Mouse (Mus musculus) liver, embryonic 13.5 days (tissue): Measurements from ENCODE around the gene Grhpr. TPM values are rescaled to one million over a fixed set of nuclear protein-coding genes. Genes with fewer than 3 reads are reported as not detected.
A peak's percentile ranks its signal among the peaks of the same experiment; 100 is the strongest.

Experiments used
- ATAC-seq: fragments of 200-750 bp; cut with Nextera tagmentation; 2 replicates; pipeline ENCODE4 v1.8.0; 2017; ENCODE audit warnings: low read depth, mild to moderate bottlenecking, moderate number of reproducible peaks, moderate library complexity
- DNase-seq: peaks from one replicate; pipeline ENCODE4 v3.0.0; 2022
- H3K27ac ChIP-seq: fragments of 300-500 bp; sonication (generic); 2 replicates; pipeline ENCODE4 v1.5.1; 2015; ENCODE audit warnings: moderate library complexity, mild to moderate bottlenecking, inconsistent platforms
- H3K27me3 ChIP-seq: fragments of 300-500 bp; sonication (generic); 2 replicates; pipeline ENCODE4 v1.6.1; 2015; ENCODE audit warnings: mild to moderate bottlenecking, inconsistent platforms
- H3K36me3 ChIP-seq: fragments of 300-500 bp; sonication (generic); 2 replicates; pipeline ENCODE4 v1.6.1; 2015; ENCODE audit warnings: mild to moderate bottlenecking, inconsistent platforms
- H3K4me1 ChIP-seq: fragments of 300-500 bp; sonication (generic); replicated peaks from 2 replicates; pipeline ENCODE4 v1.6.1; 2015; ENCODE audit warnings: inconsistent platforms
- H3K4me2 ChIP-seq: fragments of 300-500 bp; sonication (generic); 2 replicates; pipeline ENCODE4 v1.6.1; 2015; ENCODE audit warnings: inconsistent platforms, mild to moderate bottlenecking, moderate library complexity
- H3K4me3 ChIP-seq: fragments of 300-500 bp; sonication (generic); replicated peaks from 2 replicates; pipeline ENCODE4 v1.5.1; 2015; ENCODE audit warnings: mild to moderate bottlenecking, inconsistent platforms
- H3K9ac ChIP-seq: fragments of 300-500 bp; sonication (generic); 2 replicates; pipeline ENCODE4 v1.6.1; 2015; ENCODE audit warnings: mild to moderate bottlenecking, inconsistent platforms
- H3K9me3 ChIP-seq: fragments of 300-500 bp; sonication (generic); replicated peaks from 2 replicates; pipeline ENCODE4 v1.6.1; 2016; ENCODE audit warnings: inconsistent platforms
- WGBS: fragments of 180-500 bp; shearing (Covaris S2); methylation state at CpG from one replicate; pipeline ENCODE4 v1.1.7; 2015; ENCODE audit not compliant: insufficient replicate concordance; 5-methylcytosine and 5-hydroxymethylcytosine counted together
- polyA plus RNA-seq: library from polyadenylated mRNA; unstranded; fragments of >200 nt; fragmentation: Nextera tagmentation; extraction: Ambion mirVana; gene quantifications from 2 replicates; pipeline ENCODE4 v1.2.1, GENCODE M21; 2015

The Grhpr gene
- polyA plus RNA-seq, 1 experiment from 2014 or later: 92.2 TPM

DNA sequence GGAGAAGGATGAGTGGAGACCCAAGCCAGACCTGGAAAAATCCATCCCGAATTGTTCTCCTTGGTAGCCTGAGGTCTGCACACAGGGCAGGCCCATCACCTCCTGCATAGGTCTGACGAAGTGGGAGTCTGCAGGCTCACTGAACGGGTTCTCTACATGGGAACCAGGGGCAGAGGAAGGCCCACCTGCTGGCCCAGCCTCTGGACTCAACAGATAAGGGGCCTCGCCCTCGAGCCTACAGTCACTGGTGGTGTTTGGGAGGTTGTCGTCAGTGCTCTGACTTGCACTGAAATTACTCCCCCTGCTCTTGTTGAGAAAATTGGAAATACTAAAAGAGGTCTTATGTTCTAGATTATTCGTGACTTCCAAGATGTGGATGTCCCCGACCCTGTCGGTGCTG, 12.7 kb downstream of the Grhpr start:
- Histone ChIP-seq H3K9ac (peak overlapping the region; percentile 59), H3K9me3 (no peaks in the 10 kb centered on the region), H3K36me3 (peaks cover 53% of the 10 kb centered on the region), H3K27me3 (no peaks in the 10 kb centered on the region), H3K27ac (peak overlapping the region; percentile 89), H3K4me2 (peak overlapping the region; percentile 56), H3K4me1 (peaks cover 48% of the 10 kb centered on the region), H3K4me3 (peak overlapping the region; percentile 11; the same call in 1 of the 2 replicates)
- peak; percentile 99 for ATAC-seq
- 33% methylated on average over 9 of the region's 9 CpGs for WGBS
- peak; percentile 81 for DNase-seq

DNA sequence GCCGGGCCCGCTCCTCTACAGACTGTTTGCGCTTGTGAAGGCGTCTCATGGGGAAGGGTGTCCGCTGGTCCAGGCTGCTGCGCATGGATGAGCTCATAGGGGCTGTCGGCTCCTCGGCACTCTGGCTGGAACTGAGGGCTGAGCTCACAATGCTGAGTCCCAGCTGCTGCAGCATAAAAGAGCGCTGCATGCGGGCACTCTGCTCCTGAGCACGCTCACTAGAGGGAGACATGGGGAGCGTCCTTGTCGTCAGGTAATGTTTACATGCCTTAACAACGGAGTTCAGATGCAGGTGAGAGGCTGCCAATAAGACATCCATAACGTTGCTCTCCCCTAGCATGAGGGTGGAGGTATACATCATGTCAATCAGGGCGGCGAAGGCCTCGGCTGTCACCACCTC, 13.6 kb downstream of the Grhpr start:
- H3K27ac ChIP-seq: peak overlapping the region; percentile 89
- no peaks in the 10 kb centered on the region for H3K9me3 ChIP-seq
- DNase-seq (no peak), ATAC-seq (no peak)
- H3K27me3 ChIP-seq: no peaks in the 10 kb centered on the region
- H3K9ac ChIP-seq: peak overlapping the region; percentile 59
- H3K4me3 ChIP-seq: no peak overlapping the region
- peaks cover 44% of the 10 kb centered on the region for H3K36me3 ChIP-seq
- WGBS: 85% methylated on average over 18 of the region's 18 CpGs
- H3K4me1 ChIP-seq: peaks cover 54% of the 10 kb centered on the region
- H3K4me2 ChIP-seq: peak overlapping the region; percentile 56; the same call in 1 of the 2 replicates

- Histone ChIP-seq H3K36me3 (peaks cover 17% of the 10 kb centered on the region), H3K27me3 (no peaks in the 10 kb centered on the region), H3K9ac (no peak overlapping the region), H3K4me1 (peaks cover 49% of the 10 kb centered on the region), H3K4me3 (no peak overlapping the region), H3K4me2 (no peak overlapping the region), H3K27ac (no peak overlapping the region), H3K9me3 (no peaks in the 10 kb centered on the region)
- no peak for ATAC-seq
- DNase-seq: no peak
- 74% methylated on average over 3 of the region's 3 CpGs for WGBS
These were observed 16.9 kb downstream of the Grhpr start for GRCm38 (mm10) chr4:44998071-44998470.

- peaks cover 2% of the 10 kb centered on the region for H3K36me3 ChIP-seq
- no peaks in the 10 kb centered on the region for H3K9me3 ChIP-seq
- peaks cover 30% of the 10 kb centered on the region for H3K4me1 ChIP-seq
- no peak overlapping the region for H3K27ac ChIP-seq
- no peaks in the 10 kb centered on the region for H3K27me3 ChIP-seq
- ATAC-seq (no peak), DNase-seq (no peak)
- no peak overlapping the region for H3K4me3 ChIP-seq
- no peak overlapping the region for H3K4me2 ChIP-seq
- H3K9ac ChIP-seq: no peak overlapping the region
- 78% methylated on average over 6 of the region's 6 CpGs for WGBS
These were observed 18.8 kb downstream of the Grhpr start for GRCm38 (mm10) chr4:45000001-45000400.

DNA sequence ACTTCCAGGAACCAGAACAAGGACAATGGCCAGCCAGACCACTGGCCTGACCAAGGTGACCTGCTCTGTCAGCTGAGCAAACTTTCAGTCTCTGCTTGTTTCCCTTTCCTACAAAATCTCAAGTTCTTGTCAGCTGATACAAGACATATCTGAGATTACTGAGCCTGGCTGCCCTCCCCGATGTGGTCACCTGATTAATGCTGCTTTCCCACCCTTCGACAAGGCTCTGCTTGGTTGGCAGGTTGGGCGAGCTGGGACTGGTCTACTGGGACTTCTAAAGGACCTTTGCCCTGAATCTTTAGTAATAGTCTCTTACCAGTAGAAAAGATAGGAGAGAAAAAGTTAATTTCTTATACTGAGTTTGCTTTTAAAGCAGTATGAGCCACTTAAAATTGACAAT, 24.3 kb downstream of the Grhpr start:
- H3K4me3 ChIP-seq: no peak overlapping the region
- ATAC-seq (no peak), DNase-seq (no peak)
- H3K9me3 ChIP-seq: no peaks in the 10 kb centered on the region
- 0 out of 2 replicates have a peak overlapping the region, but pooled peaks have one; percentile 25 for H3K27ac ChIP-seq
- no peak overlapping the region for H3K4me2 ChIP-seq
- H3K36me3 ChIP-seq: no peaks in the 10 kb centered on the region
- peaks cover 18% of the 10 kb centered on the region for H3K4me1 ChIP-seq
- no peaks in the 10 kb centered on the region for H3K27me3 ChIP-seq
- WGBS: 57% methylated on average over 3 of the region's 3 CpGs
- H3K9ac ChIP-seq: no peak overlapping the region

GRCm38 (mm10) chr4:45010806-45011415, 29.7 kb downstream of the Grhpr start:
- Histone ChIP-seq H3K4me2 (peak overlapping the region; percentile 92), H3K27ac (peak overlapping the region; percentile 98), H3K36me3 (no peaks in the 10 kb centered on the region), H3K27me3 (no peaks in the 10 kb centered on the region), H3K9me3 (no peaks in the 10 kb centered on the region), H3K9ac (peak overlapping the region; percentile 94), H3K4me1 (peaks cover 30% of the 10 kb centered on the region), H3K4me3 (peak overlapping the region; percentile 88)
- ATAC-seq (no peak), DNase-seq (no peak)
- 17% methylated on average over 11 of the region's 11 CpGs for WGBS

DNA sequence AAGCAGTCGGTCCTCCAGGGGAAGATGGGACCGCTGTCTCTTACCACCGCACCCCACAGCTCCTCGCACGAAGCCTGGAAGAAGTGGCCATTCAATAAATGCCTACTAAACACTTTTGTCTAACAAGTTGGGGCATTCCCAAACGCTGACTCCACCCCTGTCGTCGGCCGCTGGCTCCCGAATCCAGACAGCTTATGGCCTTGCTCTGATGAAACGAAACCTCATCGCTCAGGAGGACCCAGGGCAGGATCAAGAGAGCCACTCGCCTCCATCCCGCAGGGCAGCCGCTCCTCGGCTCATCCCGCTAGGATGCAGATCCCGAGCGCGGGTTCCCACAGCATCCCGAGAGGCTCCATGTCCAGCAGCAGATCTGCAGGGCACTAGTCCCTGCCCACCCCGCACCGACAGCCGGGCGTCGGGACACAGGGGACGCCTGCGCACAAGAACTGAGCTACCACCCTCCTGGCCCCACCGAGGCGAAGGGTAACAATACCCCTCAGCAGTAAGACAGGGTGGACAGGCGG, 30.4 kb downstream of the Grhpr start:
- DNase-seq (no peak), ATAC-seq (no peak)
- Histone ChIP-seq H3K9me3 (no peaks in the 10 kb centered on the region), H3K27ac (peak overlapping the region; percentile 98), H3K4me3 (peak overlapping the region; percentile 88), H3K9ac (peak overlapping the region; percentile 94), H3K36me3 (no peaks in the 10 kb centered on the region), H3K4me2 (peak overlapping the region; percentile 92), H3K4me1 (peaks cover 30% of the 10 kb centered on the region), H3K27me3 (no peaks in the 10 kb centered on the region)
- WGBS: under 1% methylated on average over 31 of the region's 31 CpGs

- under 1% methylated on average over 63 of the region's 63 CpGs for WGBS
- ATAC-seq: peak; percentile 92
These were observed 31.1 kb downstream of the Grhpr start, which contains the start of gene Zbtb5 for GRCm38 (mm10) chr4:45012105-45012975. Gene Zbtb5, minus strand, starts transcription at chr4:45012412.

GRCm38 (mm10) chr4:45013031-45013431, 31.8 kb downstream of the Grhpr start:
- ATAC-seq (no peak), DNase-seq (no peak)
- Histone ChIP-seq H3K4me2 (peak overlapping the region; percentile 86), H3K9me3 (no peaks in the 10 kb centered on the region), H3K4me3 (peak overlapping the region; percentile 81), H3K36me3 (no peaks in the 10 kb centered on the region), H3K27ac (peak overlapping the region; percentile 99), H3K4me1 (peaks cover 33% of the 10 kb centered on the region), H3K9ac (peak overlapping the region; percentile 88), H3K27me3 (no peaks in the 10 kb centered on the region)
- under 1% methylated on average over 13 of the region's 13 CpGs for WGBS

More at GRCm38 (mm10) chr4:45012105-45012975, 31.1 kb downstream of the Grhpr start, which contains the start of gene Zbtb5:
- peak within 1 kb of the TSS; percentile 88 for H3K4me3 ChIP-seq
- peak within 1 kb of the TSS; percentile 99 for H3K27ac ChIP-seq
- H3K27me3 ChIP-seq: no peaks in the 10 kb centered on the region
- DNase-seq: peak; percentile 100
- H3K9ac ChIP-seq: peak within 1 kb of the TSS; percentile 94
- H3K4me1 ChIP-seq: peaks cover 30% of the 10 kb centered on the region
- no peaks in the 10 kb centered on the region for H3K9me3 ChIP-seq
- H3K36me3 ChIP-seq: no peaks in the 10 kb centered on the region
- H3K4me2 ChIP-seq: peak within 1 kb of the TSS; percentile 92

GRCm38 (mm10) chr4:45013537-45013936, 32.3 kb downstream of the Grhpr start:
- WGBS: 2% methylated on average over 2 of the region's 2 CpGs
- ATAC-seq (no peak), DNase-seq (no peak)
- Histone ChIP-seq H3K4me3 (peak overlapping the region; percentile 81), H3K4me1 (peaks cover 36% of the 10 kb centered on the region), H3K36me3 (no peaks in the 10 kb centered on the region), H3K27ac (peak overlapping the region; percentile 99), H3K4me2 (peak overlapping the region; percentile 86), H3K9ac (peak overlapping the region; percentile 88), H3K9me3 (no peaks in the 10 kb centered on the region), H3K27me3 (no peaks in the 10 kb centered on the region)

DNA sequence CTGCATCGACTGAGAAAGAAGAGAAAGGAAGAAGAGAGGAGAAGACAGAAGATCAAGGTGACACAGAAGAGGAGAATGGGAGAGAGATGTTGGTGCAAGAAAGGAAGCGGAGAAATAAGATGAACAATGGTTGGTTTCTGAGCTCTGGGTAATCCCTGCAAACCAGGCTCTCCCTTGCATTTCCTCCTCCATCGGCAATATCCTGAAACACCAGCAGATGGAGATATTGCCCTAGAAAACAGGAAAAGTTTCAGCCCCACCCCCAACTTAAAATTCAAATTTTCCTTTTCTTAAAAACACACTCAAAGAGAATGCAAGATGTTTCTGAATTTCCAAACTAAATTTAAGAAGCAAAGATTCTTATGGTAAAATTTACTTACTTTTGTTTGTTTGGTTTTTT, 34.4 kb downstream of the Grhpr start:
- no peak overlapping the region for H3K4me3 ChIP-seq
- H3K9me3 ChIP-seq: no peaks in the 10 kb centered on the region
- 8% methylated on average over 3 of the region's 3 CpGs for WGBS
- no peak for ATAC-seq
- H3K4me1 ChIP-seq: peaks cover 39% of the 10 kb centered on the region
- DNase-seq: peak; percentile 29
- H3K36me3 ChIP-seq: no peaks in the 10 kb centered on the region
- no peak overlapping the region for H3K27ac ChIP-seq
- no peaks in the 10 kb centered on the region for H3K27me3 ChIP-seq
- H3K9ac ChIP-seq: no peak overlapping the region
- H3K4me2 ChIP-seq: no peak overlapping the region
